In the genomic region with DNA sequence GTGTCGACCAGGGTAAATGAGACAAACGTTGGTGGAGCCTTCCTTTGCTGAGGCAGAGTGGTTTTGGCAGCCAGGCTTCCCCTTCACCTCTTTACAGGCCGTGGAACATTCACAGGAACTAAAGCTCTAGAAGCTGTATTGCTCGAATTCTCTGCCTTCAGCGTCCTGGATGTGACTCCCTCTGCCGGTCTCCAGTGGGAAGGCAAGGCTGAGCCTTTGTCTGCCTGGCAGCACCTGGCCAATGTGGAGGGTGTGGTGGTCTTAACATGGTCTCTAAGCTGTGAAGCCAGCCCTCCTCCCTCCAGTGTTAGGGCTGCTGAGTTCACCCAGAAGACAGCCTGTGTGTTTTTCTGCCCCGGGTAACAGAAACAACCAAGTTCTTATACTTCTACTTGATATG, we compare ENCODE assay signal across 9 mouse cellular contexts. TPM values are rescaled to one million over a fixed set of nuclear protein-coding genes. Genes with fewer than 3 reads are reported as not detected.
DNase-seq lines count a peak whose midpoint lies in the region; ATAC-seq and TF ChIP-seq lines count a peak whose summit lies in the region.
"Had no signal": no experiment of that assay in that cellular context is flagged by ENCODE, and none has a peak within 500 bp of the region (broad histone marks: within the 10 kb centered on the region; RNA-seq: fewer than 3 reads in every experiment).

No protein-coding gene starts in this region.

- no peak overlapping the region for H3K4me2 ChIP-seq in kidney, embryonic 14.5 days (replicated peaks; ENCODE audit: low read depth, low read length)
- no peak overlapping the region for H3K4me2 ChIP-seq in hindbrain, embryonic 16.5 days (ENCODE audit: low read length)
- H3K4me2 ChIP-seq in midbrain, embryonic 12.5 days (replicated peaks), result no peak overlapping the region

- H3K4me3 ChIP-seq in kidney, adult 2 months (ENCODE audit: insufficient read depth, low read depth, low read length), result no peak overlapping the region
- H3K4me3 ChIP-seq in kidney, embryonic 14.5 days (ENCODE audit: low read length), result no peak overlapping the region
- no peak overlapping the region for H3K4me3 ChIP-seq in embryonic facial prominence, embryonic 10.5 days
- no peak overlapping the region for H3K4me3 ChIP-seq in hindbrain, embryonic 16.5 days (ENCODE audit: low read length)
- no peak overlapping the region for H3K4me3 ChIP-seq in limb, embryonic 10.5 days
- no peak overlapping the region for H3K4me3 ChIP-seq in midbrain, embryonic 12.5 days
- H3K4me3 ChIP-seq: erythroblast, embryonic 14.5 days had no signal

- TF ChIP-seq CTCF in kidney, adult 2 months (conservative IDR thresholded peaks at IDR 0.05; ENCODE audit: insufficient read depth, insufficient read length, low read depth, low read length), result peak; percentile 82

- H3K27me3 ChIP-seq in kidney, adult 2 months (replicated peaks; ENCODE audit: control insufficient read depth, insufficient read depth, low read length), result no peaks in the 10 kb centered on the region
- no peaks in the 10 kb centered on the region for H3K27me3 ChIP-seq in kidney, embryonic 14.5 days (ENCODE audit: control insufficient read depth, insufficient read depth, low read length)
- H3K27me3 ChIP-seq in embryonic facial prominence, embryonic 10.5 days (replicated peaks; ENCODE audit: low read depth, poor library complexity, severe bottlenecking), result no peaks in the 10 kb centered on the region
- H3K27me3 ChIP-seq in hindbrain, embryonic 16.5 days (replicated peaks; ENCODE audit: control insufficient read depth, insufficient read depth, low read length), result no peaks in the 10 kb centered on the region
- no peaks in the 10 kb centered on the region for H3K27me3 ChIP-seq in limb, embryonic 10.5 days (ENCODE audit: low read depth, poor library complexity, severe bottlenecking)
- peaks cover 4% of the 10 kb centered on the region; the same call in 1 of the 2 replicates for H3K27me3 ChIP-seq in midbrain, embryonic 12.5 days

- H3K9me3 ChIP-seq in kidney, embryonic 14.5 days (ENCODE audit: control insufficient read depth, low read length), result no peaks in the 10 kb centered on the region
- no peaks in the 10 kb centered on the region for H3K9me3 ChIP-seq in embryonic facial prominence, embryonic 10.5 days
- H3K9me3 ChIP-seq in hindbrain, embryonic 16.5 days (ENCODE audit: control insufficient read depth, low read length), result no peaks in the 10 kb centered on the region
- no peaks in the 10 kb centered on the region for H3K9me3 ChIP-seq in limb, embryonic 10.5 days (replicated peaks)
- H3K9me3 ChIP-seq in midbrain, embryonic 12.5 days, result no peaks in the 10 kb centered on the region

- no peak overlapping the region for H3K9ac ChIP-seq in kidney, embryonic 14.5 days (ENCODE audit: low read depth, low read length)
- no peak overlapping the region for H3K9ac ChIP-seq in hindbrain, embryonic 16.5 days (ENCODE audit: low read depth, low read length)
- no peak overlapping the region for H3K9ac ChIP-seq in midbrain, embryonic 12.5 days (replicated peaks)

- no peak overlapping the region for H3K27ac ChIP-seq in kidney, adult 2 months (ENCODE audit: insufficient read depth, low read depth, low read length)
- no peak overlapping the region for H3K27ac ChIP-seq in kidney, embryonic 14.5 days (ENCODE audit: low read depth, low read length)
- peak overlapping the region; percentile 2; the same call in 1 of the 2 replicates for H3K27ac ChIP-seq in embryonic facial prominence, embryonic 10.5 days (replicated peaks)
- no peak overlapping the region for H3K27ac ChIP-seq in hindbrain, embryonic 16.5 days (ENCODE audit: low read depth, low read length)
- H3K27ac ChIP-seq in limb, embryonic 10.5 days, result peak overlapping the region; percentile 53; the same call in 1 of the 2 replicates
- no peak overlapping the region for H3K27ac ChIP-seq in midbrain, embryonic 12.5 days (replicated peaks)

- no peaks in the 10 kb centered on the region for H3K4me1 ChIP-seq in kidney, adult 2 months (ENCODE audit: control insufficient read depth, insufficient read depth, low read length)
- H3K4me1 ChIP-seq in kidney, embryonic 14.5 days (ENCODE audit: control insufficient read depth, insufficient read depth, low read length), result peaks cover 7% of the 10 kb centered on the region; the same call in 1 of the 2 replicates
- peaks cover 25% of the 10 kb centered on the region for H3K4me1 ChIP-seq in embryonic facial prominence, embryonic 10.5 days
- H3K4me1 ChIP-seq in hindbrain, embryonic 16.5 days (ENCODE audit: control insufficient read depth, insufficient read depth, low read depth, low read length), result peaks cover 3% of the 10 kb centered on the region
- H3K4me1 ChIP-seq in limb, embryonic 10.5 days, result peaks cover 21% of the 10 kb centered on the region
- H3K4me1 ChIP-seq in midbrain, embryonic 12.5 days, result 0 out of 2 replicates have a peak, but pooled peaks cover 3% of the 10 kb centered on the region

- TF ChIP-seq POLR2A in kidney, adult 2 months (IDR thresholded peaks at IDR 0.05; ENCODE audit: low read depth, low read length), result no peak

- peak; percentile 66 for DNase-seq in kidney, adult 2 months
- DNase-seq in adrenal gland, adult 18-20 months (ENCODE audit: low spot score in 2 of 2), result peak; percentile 30 to 51
- DNase-seq in embryonic facial prominence, embryonic 10.5 days (ENCODE audit: low spot score), result peak; percentile 76
- peak; percentile 73 for DNase-seq in limb, embryonic 10.5 days (ENCODE audit: low spot score)
- peak; percentile 82 for DNase-seq in thymus, postnatal 14 days

- no peaks in the 10 kb centered on the region for H3K36me3 ChIP-seq in kidney, adult 2 months (ENCODE audit: control insufficient read depth, insufficient read depth, low read length)
- H3K36me3 ChIP-seq in kidney, embryonic 14.5 days (ENCODE audit: control insufficient read depth, insufficient read depth, low read length), result no peaks in the 10 kb centered on the region
- no peaks in the 10 kb centered on the region for H3K36me3 ChIP-seq in embryonic facial prominence, embryonic 10.5 days (replicated peaks)
- no peaks in the 10 kb centered on the region for H3K36me3 ChIP-seq in hindbrain, embryonic 16.5 days (ENCODE audit: control insufficient read depth, insufficient read depth, low read length)
- H3K36me3 ChIP-seq in limb, embryonic 10.5 days, result no peaks in the 10 kb centered on the region
- H3K36me3 ChIP-seq in midbrain, embryonic 12.5 days, result no peaks in the 10 kb centered on the region

- 23% methylated on average over 7 of the region's 7 CpGs for WGBS in kidney, adult 2 months
- WGBS in kidney, embryonic 14.5 days, result 36% methylated on average over 7 of the region's 7 CpGs
- 33% methylated on average over 7 of the region's 7 CpGs for WGBS in embryonic facial prominence, embryonic 10.5 days
- 20% methylated on average over 7 of the region's 7 CpGs for WGBS in hindbrain, embryonic 16.5 days
- WGBS in limb, embryonic 10.5 days, result 39% methylated on average over 7 of the region's 7 CpGs
- 36% methylated on average over 7 of the region's 7 CpGs for WGBS in midbrain, embryonic 12.5 days

- ATAC-seq in kidney, embryonic 14.5 days (ENCODE audit: low FRiP score, low TSS enrichment), result no peak
- ATAC-seq in hindbrain, embryonic 16.5 days, result peak; percentile 27; the same call in 1 of the 2 replicates
- peak; percentile 56; the same call in 1 of the 2 replicates for ATAC-seq in midbrain, embryonic 12.5 days (ENCODE audit: low FRiP score, low read depth)

RNA-seq across cellular contexts. Expression of a gene that starts 24.6 kb away (rescaled TPM):
- polyA plus RNA-seq in kidney, adult 2 months (2012; rRNA removed), result 5.7 and 6.9 TPM in 2 replicates
- 0.13 and 0.23 TPM in 2 replicates for polyA plus RNA-seq in kidney, embryonic 14.5 days (2014; fragmentation: Nextera tagmentation; extraction: Ambion mirVana)
- total RNA-seq in adrenal gland, adult 18-20 months (2021), result 10 to 100 TPM in 1 of 2 experiments, 1 to 10 TPM in 1; 8.0 to 10.7 TPM
- polyA plus RNA-seq in embryonic facial prominence, embryonic 10.5 days (2016; fragmentation: Nextera tagmentation; extraction: Ambion mirVana), result 1.6 and 2.5 TPM in 2 replicates
- 3.7 and 4.5 TPM in 2 replicates for polyA plus RNA-seq in hindbrain, embryonic 16.5 days (2015; fragmentation: Nextera tagmentation; extraction: Ambion mirVana)
- 0.33 and 0.34 TPM in 2 replicates for polyA plus RNA-seq in limb, embryonic 10.5 days (2016; fragmentation: Nextera tagmentation; extraction: Ambion mirVana)
- 14.5 and 14.9 TPM in 2 replicates for polyA plus RNA-seq in midbrain, embryonic 12.5 days (2016; fragmentation: Nextera tagmentation; extraction: Ambion mirVana)

Comparison
In these comparisons a context has a peak if more than half of its experiments do, and no peak if none do; other contexts are left out.
1. H3K27ac ChIP-seq: peak in embryonic facial prominence, embryonic 10.5 days (single experiment) and limb, embryonic 10.5 days (single experiment); none in kidney, adult 2 months (single experiment), kidney, embryonic 14.5 days (single experiment), hindbrain, embryonic 16.5 days (single experiment) and midbrain, embryonic 12.5 days (single experiment).
2. Peak in every context shown above with its lines, with median percentiles within 50 percentile points of each other: DNase-seq.